Mouse (Mus musculus) myocyte (in vitro differentiated cells): ENCODE data around the gene Gpr137c. TPM values are rescaled to one million over a fixed set of nuclear protein-coding genes. Genes with fewer than 3 reads are reported as not detected.
A peak's percentile ranks its signal among the peaks of the same experiment; 100 is the strongest.

Experiments used
- H3K27me3 ChIP-seq: one replicate; pipeline ENCODE4 v1.6.1; 2011; ENCODE audit not compliant: control insufficient read depth, insufficient read depth, insufficient read length
- H3K36me3 ChIP-seq: one replicate; pipeline ENCODE4 v1.6.1; 2011; ENCODE audit not compliant: control insufficient read depth, insufficient read depth
- H3K4me2 ChIP-seq: one replicate; pipeline ENCODE4 v1.6.1; 2011; ENCODE audit warnings: low read depth, control low read depth
- H3K4me3 ChIP-seq: one replicate; pipeline ENCODE4 v1.5.1; 2011; ENCODE audit warnings: mild to moderate bottlenecking, control low read depth, moderate library complexity
- H3K79me2 ChIP-seq: one replicate; pipeline ENCODE4 v1.6.1; 2011; ENCODE audit not compliant: control insufficient read depth, insufficient read depth
- H3ac ChIP-seq: one replicate; pipeline ENCODE4 v1.6.1; 2011; ENCODE audit not compliant: control insufficient read depth, insufficient read length
- CEBPB ChIP-seq: IDR thresholded peaks from 2 replicates; pipeline ENCODE4 v1.6.1; 2011; ENCODE audit warnings: mild to moderate bottlenecking, moderate library complexity; ENCODE audit not compliant: poor library complexity, insufficient read depth, severe bottlenecking
- E2F4 ChIP-seq: IDR thresholded peaks from one replicate; pipeline ENCODE4 v1.6.1; 2011; ENCODE audit warnings: mild to moderate bottlenecking, control low read depth, moderate library complexity; ENCODE audit not compliant: insufficient read depth
- MAX ChIP-seq: IDR thresholded peaks from one replicate; pipeline ENCODE4 v1.6.1; 2011; ENCODE audit warnings: low read depth, mild to moderate bottlenecking, control low read depth
- MYOD1 ChIP-seq, 3 experiments: IDR thresholded peaks; one replicate each; pipeline ENCODE4 v1.6.1; 2011; ENCODE audit warnings: control low read depth in 2 of 3, low read depth in 2 of 3, mild to moderate bottlenecking in 2 of 3, moderate library complexity in 1 of 3; ENCODE audit not compliant: insufficient read length in 2 of 3, control insufficient read depth in 1 of 3
- MYOG ChIP-seq, 3 experiments: IDR thresholded peaks; one replicate each; pipeline ENCODE4 v1.6.1; 2011; ENCODE audit warnings: control low read depth in 2 of 3, low read depth in 2 of 3, mild to moderate bottlenecking in 2 of 3; ENCODE audit not compliant: insufficient read length in 2 of 3, control insufficient read depth in 1 of 3, insufficient read depth in 1 of 3
- POLR2A ChIP-seq: IDR thresholded peaks from one replicate; pipeline ENCODE4 v1.6.1; 2011; ENCODE audit warnings: low read depth, mild to moderate bottlenecking, control low read depth, moderate library complexity; ENCODE audit not compliant: insufficient read length
- POLR2AphosphoS2 ChIP-seq: IDR thresholded peaks from one replicate; pipeline ENCODE4 v1.6.1; 2011; ENCODE audit warnings: low read depth, control low read depth; ENCODE audit not compliant: insufficient read length
- REST ChIP-seq: IDR thresholded peaks from one replicate; pipeline ENCODE4 v1.6.1; 2011; ENCODE audit warnings: mild to moderate bottlenecking, control low read depth, moderate library complexity; ENCODE audit not compliant: insufficient read depth, insufficient read length
- SRF ChIP-seq: IDR thresholded peaks from one replicate; pipeline ENCODE4 v1.6.1; 2011; ENCODE audit warnings: low read depth; ENCODE audit not compliant: control insufficient read depth, insufficient read length
- TCF12 ChIP-seq: IDR thresholded peaks from one replicate; pipeline ENCODE4 v1.6.1; 2011; ENCODE audit warnings: mild to moderate bottlenecking, control low read depth; ENCODE audit not compliant: poor library complexity, insufficient read depth, severe bottlenecking
- TCF3 ChIP-seq: IDR thresholded peaks from one replicate; pipeline ENCODE4 v1.6.1; 2011; ENCODE audit warnings: low read depth, control low read depth; ENCODE audit not compliant: insufficient read length
- USF1 ChIP-seq: IDR thresholded peaks from one replicate; pipeline ENCODE4 v1.6.1; 2011; ENCODE audit warnings: low read depth, mild to moderate bottlenecking, control low read depth, moderate library complexity
- polyA plus RNA-seq: library from polyadenylated mRNA; unstranded; fragments of >200 nt; fragmentation: generic; extraction: Trizol; gene quantifications from one replicate; pipeline ENCODE4 v1.2.1, GENCODE M21; 2012; ENCODE audit warnings: missing spikeins

The Gpr137c gene
- polyA plus RNA-seq, 1 experiment = 0.18 TPM

DNA sequence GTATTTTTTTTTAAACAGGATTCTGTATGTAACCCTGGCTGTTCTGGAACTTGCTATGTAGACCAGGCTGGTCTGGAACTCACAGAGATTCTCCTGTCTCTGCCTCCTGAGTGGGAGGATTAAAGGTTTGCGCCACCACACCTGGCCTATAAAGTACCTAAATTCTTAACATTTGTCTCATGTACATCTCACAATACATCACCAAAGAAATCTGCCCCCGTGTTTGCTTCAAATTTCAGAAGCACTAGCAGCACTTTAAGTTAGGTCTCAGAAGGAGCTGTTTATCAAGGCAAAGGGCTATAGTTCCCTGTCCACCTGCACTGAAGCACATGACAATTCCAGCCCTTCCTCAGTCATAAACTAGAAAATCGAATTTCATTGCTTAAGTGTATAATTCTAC, 62.5 kb downstream of the Gpr137c start:
- Histone ChIP-seq H3K79me2 (no peaks in the 10 kb centered on the region), H3ac (no peak overlapping the region), H3K4me2 (no peak overlapping the region), H3K27me3 (no peaks in the 10 kb centered on the region), H3K4me3 (no peak overlapping the region), H3K36me3 (peaks cover 10% of the 10 kb centered on the region)
- TF ChIP-seq MYOD1 (IDR thresholded peaks at IDR 0.05; ENCODE audit: control insufficient read depth in 1 of 3, insufficient read length in 2 of 3, low read depth in 2 of 3) (no peak), MAX (no peak), REST (no peak), MYOG (IDR thresholded peaks at IDR 0.05; ENCODE audit: control insufficient read depth in 1 of 3, insufficient read depth in 1 of 3, insufficient read length in 2 of 3, low read depth in 2 of 3) (no peak), POLR2A (no peak), CEBPB (no peak), POLR2AphosphoS2 (peak; percentile 50)

DNA sequence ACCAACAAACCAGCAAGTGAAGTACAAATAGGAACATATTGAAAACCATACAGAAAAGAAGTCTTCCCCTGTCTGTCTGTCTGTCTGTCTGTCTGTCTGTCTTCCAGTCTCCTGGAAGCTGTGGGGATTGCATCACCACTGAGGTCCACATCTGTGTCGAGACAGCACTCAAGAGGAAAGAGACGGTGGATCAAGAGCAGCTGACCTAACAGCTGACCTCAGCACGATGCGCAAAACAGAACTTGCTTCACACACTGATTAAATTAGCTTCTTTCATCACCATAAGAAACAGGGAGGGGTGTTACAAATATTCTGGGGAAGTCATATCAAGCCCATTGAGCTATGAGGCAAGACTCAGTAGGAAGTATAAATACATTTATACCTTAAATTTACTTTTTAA, 72.1 kb downstream of the Gpr137c start:
- H3K36me3 ChIP-seq = peaks cover 83% of the 10 kb centered on the region
- no peak overlapping the region for H3K4me3 ChIP-seq
- no peak for TF ChIP-seq SRF
- TF ChIP-seq POLR2AphosphoS2 = peak; percentile 75
- no peak overlapping the region for H3K4me2 ChIP-seq
- H3ac ChIP-seq = no peak overlapping the region
- no peaks in the 10 kb centered on the region for H3K27me3 ChIP-seq
- no peaks in the 10 kb centered on the region for H3K79me2 ChIP-seq

DNA sequence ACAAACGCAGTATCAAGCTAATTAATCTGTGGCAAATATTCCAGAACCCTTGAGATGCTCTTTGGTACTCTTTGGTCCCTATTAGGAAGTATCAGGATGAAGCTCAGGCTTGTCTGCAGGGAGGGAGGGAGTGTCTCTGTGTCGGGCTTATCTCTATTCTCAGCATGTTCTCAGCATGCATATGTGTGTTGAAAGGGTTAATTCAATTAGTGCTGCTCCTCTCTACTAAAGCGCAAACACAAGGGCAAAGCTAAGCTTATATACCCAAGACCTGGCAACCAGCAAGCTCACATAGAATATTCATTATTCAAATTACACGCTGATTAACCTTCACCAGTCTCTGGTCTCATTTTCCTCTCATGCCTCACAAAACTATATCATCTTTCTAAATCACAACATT, 84.4 kb downstream of the Gpr137c start:
- Histone ChIP-seq H3K4me2 (no peak overlapping the region), H3K36me3 (peaks cover 57% of the 10 kb centered on the region), H3ac (no peak overlapping the region), H3K79me2 (peaks cover 28% of the 10 kb centered on the region), H3K27me3 (no peaks in the 10 kb centered on the region), H3K4me3 (no peak overlapping the region)
- TF ChIP-seq USF1 (no peak), TCF12 (no peak), MAX (no peak)

GRCm38 (mm10) chr14:45304389-45304788, 84.9 kb downstream of the Gpr137c start:
- Histone ChIP-seq H3K4me2 (no peak overlapping the region), H3K27me3 (no peaks in the 10 kb centered on the region), H3K79me2 (peaks cover 32% of the 10 kb centered on the region), H3ac (no peak overlapping the region), H3K36me3 (peaks cover 53% of the 10 kb centered on the region), H3K4me3 (no peak overlapping the region)
- no peak for TF ChIP-seq MYOG (IDR thresholded peaks at IDR 0.05; ENCODE audit: control insufficient read depth in 1 of 3, insufficient read depth in 1 of 3, insufficient read length in 2 of 3, low read depth in 2 of 3)
- TF ChIP-seq CEBPB = no peak
- no peak for TF ChIP-seq TCF3
- TF ChIP-seq E2F4 = no peak
- no peak for TF ChIP-seq USF1
- TF ChIP-seq SRF = no peak
- TF ChIP-seq POLR2AphosphoS2 = no peak
- no peak for TF ChIP-seq TCF12
- TF ChIP-seq MYOD1 (IDR thresholded peaks at IDR 0.05; ENCODE audit: control insufficient read depth in 1 of 3, insufficient read length in 2 of 3, low read depth in 2 of 3) = no peak
- TF ChIP-seq MAX = no peak
- no peak for TF ChIP-seq POLR2A
- no peak for TF ChIP-seq REST

- peaks cover 47% of the 10 kb centered on the region for H3K79me2 ChIP-seq
- H3ac ChIP-seq = no peak overlapping the region
- no peaks in the 10 kb centered on the region for H3K27me3 ChIP-seq
- H3K4me3 ChIP-seq = no peak overlapping the region
- peak; percentile 46 for TF ChIP-seq POLR2AphosphoS2
- no peak for TF ChIP-seq POLR2A
- H3K4me2 ChIP-seq = no peak overlapping the region
- peaks cover 39% of the 10 kb centered on the region for H3K36me3 ChIP-seq
Observed at GRCm38 (mm10) chr14:45305852-45306251, 86.3 kb downstream of the Gpr137c start.

DNA sequence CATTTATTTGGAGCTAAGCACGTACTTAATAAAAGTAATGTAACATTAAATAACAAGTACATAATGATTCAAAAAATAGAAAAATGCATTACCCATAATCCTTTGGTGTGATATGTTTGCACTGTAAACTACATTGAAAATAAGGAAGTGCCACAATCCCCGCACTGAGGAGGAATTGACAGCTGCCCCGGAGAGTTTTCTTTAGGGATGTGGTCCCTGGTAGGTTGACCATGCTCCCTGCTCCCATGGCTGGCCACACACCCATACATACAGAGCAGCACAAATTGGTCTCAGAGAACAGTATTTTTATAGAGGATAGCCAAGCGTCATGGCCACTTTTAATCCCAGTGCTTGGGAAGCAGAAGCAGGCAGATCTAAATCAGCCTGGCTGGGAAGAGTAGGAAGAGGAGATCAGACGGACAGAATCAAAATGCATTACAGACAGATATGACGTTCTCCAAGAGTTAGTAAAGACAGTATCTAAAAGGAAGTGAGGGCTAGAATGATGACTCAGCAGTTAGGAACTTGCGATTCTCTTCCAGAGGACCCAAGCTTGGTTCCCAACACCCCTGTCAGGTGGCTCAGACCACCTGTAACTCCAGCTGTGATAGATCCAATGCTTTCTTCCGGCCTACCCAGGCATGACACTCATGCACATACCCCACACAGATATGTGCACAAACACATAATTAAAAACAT, 88.3 kb downstream of the Gpr137c start:
- TF ChIP-seq TCF12 (no peak), MAX (no peak), SRF (no peak), TCF3 (no peak), POLR2AphosphoS2 (no peak), MYOD1 (IDR thresholded peaks at IDR 0.05; ENCODE audit: control insufficient read depth in 1 of 3, insufficient read length in 2 of 3, low read depth in 2 of 3) (no peak), USF1 (no peak), MYOG (IDR thresholded peaks at IDR 0.05; ENCODE audit: control insufficient read depth in 1 of 3, insufficient read depth in 1 of 3, insufficient read length in 2 of 3, low read depth in 2 of 3) (no peak), POLR2A (no peak), E2F4 (no peak), CEBPB (no peak), REST (no peak)
- no peak overlapping the region for H3ac ChIP-seq
- H3K4me3 ChIP-seq = no peak overlapping the region
- peaks cover 20% of the 10 kb centered on the region for H3K36me3 ChIP-seq
- H3K79me2 ChIP-seq = peaks cover 66% of the 10 kb centered on the region
- no peaks in the 10 kb centered on the region for H3K27me3 ChIP-seq
- H3K4me2 ChIP-seq = no peak overlapping the region
